Mouse (Mus musculus) heart, postnatal 10 days (tissue): Measurements from ENCODE around the gene Fam221b. TPM values are rescaled to one million over a fixed set of nuclear protein-coding genes. Genes with fewer than 3 reads are reported as not detected.

Source experiments
- DNase-seq, 2 experiments: peaks; one replicate each; pipeline ENCODE4 v3.0.0; 2021
- intact Hi-C: fragments of 180-260 bp; cut with DNase I; formaldehyde crosslinking; loops from one replicate; pipeline ENCODE4 v1.15.1; 2025
- total RNA-seq, 2 experiments: library from RNA; stranded (reverse); gene quantifications; 2 replicates each; pipeline ENCODE4 v1.2.3; 2021

Fam221b gene
- total RNA-seq, 2 experiments from 2014 or later: 0.25 to 0.26 TPM

- DNase-seq: peak; percentile 84 to 88
- intact Hi-C loops: loop anchor here (5.0 kb wide), 1 partner anchor 227 kb away; the partner anchor contains the start of gene Tesk1
These were observed 466 bp upstream of the Fam221b start for GRCm38 (mm10) chr4:43669428-43669794.

- intact Hi-C loops: loop anchor here (5.0 kb wide), 1 partner anchor 224 kb away; the partner anchor contains the start of gene Tesk1
- DNase-seq: peak in 1 of 2 experiments; percentile 30
These were observed 2.5 kb downstream of the Fam221b start for GRCm38 (mm10) chr4:43666412-43666811.

- no peak for DNase-seq
- intact Hi-C loops: loop anchor here (2.0 kb wide), 2 partner anchors 26 to 68 kb away; partner anchors contain the start of gene Npr2
These were observed 11.8 kb downstream of the Fam221b start for GRCm38 (mm10) chr4:43657146-43657545.

- peak; percentile 95 to 97 for DNase-seq
- intact Hi-C loops: loop anchor here (2.0 kb wide), 2 partner anchors 26 to 68 kb away; partner anchors contain the start of gene Npr2
These were observed 12.4 kb downstream of the Fam221b start, which contains the start of gene Hint2 for GRCm38 (mm10) chr4:43656339-43657109. TSS of gene Hint2 (minus strand) at chr4:43656466.

- intact Hi-C loops: loop anchor here (2.0 kb wide), 2 partner anchors 25 to 67 kb away; partner anchors contain the start of gene Npr2
These were observed 13.1 kb downstream of the Fam221b start for GRCm38 (mm10) chr4:43655656-43656338.

GRCm38 (mm10) chr4:43653161-43654015 lies 15.6 kb downstream of the Fam221b start, which contains the start of gene Spag8:
TSS of gene Spag8 (minus strand) at chr4:43653594.
- intact Hi-C loops: no loop called here
- DNase-seq: peak in 1 of 2 experiments; percentile 38

More at GRCm38 (mm10) chr4:43655656-43656338, 13.1 kb downstream of the Fam221b start:
- DNase-seq: peak in 1 of 2 experiments; percentile 20

- intact Hi-C loops: no loop called here
- DNase-seq: no peak
These were observed 16.2 kb downstream of the Fam221b start for GRCm38 (mm10) chr4:43652726-43653125.

- no peak for DNase-seq
- intact Hi-C loops: no loop called here
These were observed 19.2 kb downstream of the Fam221b start for GRCm38 (mm10) chr4:43649783-43650182.

- intact Hi-C loops: no loop called here
- no peak for DNase-seq
These were observed 28.5 kb downstream of the Fam221b start for GRCm38 (mm10) chr4:43640491-43640890.

GRCm38 (mm10) chr4:43640076-43640475 lies 28.9 kb downstream of the Fam221b start:
- no peak for DNase-seq
- intact Hi-C loops: no loop called here

GRCm38 (mm10) chr4:43636751-43637150 lies 32.2 kb downstream of the Fam221b start:
- no peak for DNase-seq
- intact Hi-C loops: no loop called here

GRCm38 (mm10) chr4:43634621-43635374 lies 34.1 kb downstream of the Fam221b start:
- intact Hi-C loops: no loop called here
- no peak for DNase-seq

- no peak for DNase-seq
- intact Hi-C loops: no loop called here
These were observed 35.2 kb downstream of the Fam221b start for GRCm38 (mm10) chr4:43633736-43634135.

- no peak for DNase-seq
- intact Hi-C loops: no loop called here
These were observed 35.6 kb downstream of the Fam221b start for GRCm38 (mm10) chr4:43633296-43633695.

- DNase-seq: peak; percentile 40 to 53
- intact Hi-C loops: loop anchor here (2.0 kb wide), 1 partner anchor 25 kb away; the partner anchor contains the start of gene Hint2
These were observed 36.7 kb downstream of the Fam221b start for GRCm38 (mm10) chr4:43631956-43632920.

- peak; percentile 73 to 74 for DNase-seq
- intact Hi-C loops: loop anchor here (2.0 kb wide), 1 partner anchor 26 kb away; the partner anchor contains the start of gene Hint2
These were observed 37.6 kb downstream of the Fam221b start, which contains the start of gene Npr2 for GRCm38 (mm10) chr4:43631046-43631955. TSS of gene Npr2 (plus strand) at chr4:43631935.

GRCm38 (mm10) chr4:43630671-43631045 lies 38.3 kb downstream of the Fam221b start:
- intact Hi-C loops: loop anchor here (1.0 to 2.0 kb wide), 3 partner anchors 26 to 82 kb away; partner anchors contain the start of gene Hint2
- peak in 1 of 2 experiments; percentile 45 for DNase-seq
